Mouse (Mus musculus) gastrocnemius, postnatal 36 days (tissue): ENCODE results near the gene B230217C12Rik. TPM values are rescaled to one million over a fixed set of nuclear protein-coding genes. Genes with fewer than 3 reads are reported as not detected.

Source experiments
- DNase-seq, 2 experiments: peaks; one replicate each; pipeline ENCODE4 v3.0.0; 2022
- intact Hi-C: fragments of 180-260 bp; cut with DNase I; formaldehyde crosslinking; loops from one replicate; pipeline ENCODE4 v1.15.1; 2025
- long read RNA-seq, 2 experiments: library from polyadenylated mRNA; stranded (forward); transcript quantifications; one replicate each; pipeline ENCODE4 v2.0.0; 2021
- total RNA-seq, 2 experiments: library from RNA; stranded (reverse); gene quantifications; 2 replicates each; pipeline ENCODE4 v1.2.3; 2021

B230217C12Rik gene
- under 1 TPM; 0.31 to 0.64 TPM for total RNA-seq
- long read RNA-seq, experiment 1, partial matches to known transcripts: 0 of 1 reads
- long read RNA-seq, experiment 1, other reads (novel, unspliced or antisense): 0 of 1 reads
- long read RNA-seq, experiment 2, partial matches to known transcripts: 0 of 1 reads
- long read RNA-seq, experiment 2, other reads (novel, unspliced or antisense): 0 of 1 reads

- DNase-seq: peak in 1 of 2 experiments; percentile 15
Measured at GRCm38 (mm10) chr11:97840539-97840954, at the start of gene B230217C12Rik. TSS of gene B230217C12Rik (plus strand) at chr11:97840780.

GRCm38 (mm10) chr11:97793165-97793564 is 47.4 kb upstream of the B230217C12Rik start:
- no peak for DNase-seq
- intact Hi-C loops: loop anchor here (2.0 to 5.0 kb wide), 2 partner anchors 34 to 92 kb away; partner anchors contain the start of gene Fbxo47

More at GRCm38 (mm10) chr11:97840539-97840954, at the start of gene B230217C12Rik:
- intact Hi-C loops: no loop called here

- peak in 1 of 2 experiments; percentile 59 for DNase-seq
Measured at GRCm38 (mm10) chr11:97796910-97797309, 43.7 kb upstream of the B230217C12Rik start.

GRCm38 (mm10) chr11:97797369-97798082 is 43.1 kb upstream of the B230217C12Rik start:
- peak in 1 of 2 experiments; percentile 40 for DNase-seq
- intact Hi-C loops: loop anchor here (2.0 to 5.0 kb wide), 3 partner anchors 40 to 191 kb away; no protein-coding TSS in a partner anchor

More at GRCm38 (mm10) chr11:97796910-97797309, 43.7 kb upstream of the B230217C12Rik start:
- intact Hi-C loops: loop anchor here (2.0 to 5.0 kb wide), 2 partner anchors 40 to 192 kb away; no protein-coding TSS in a partner anchor

- intact Hi-C loops: loop anchor here (2.0 to 5.0 kb wide), 2 partner anchors 39 to 85 kb away; no protein-coding TSS in a partner anchor
Measured at GRCm38 (mm10) chr11:97798083-97798435, 42.5 kb upstream of the B230217C12Rik start.

GRCm38 (mm10) chr11:97798782-97799145 is 41.8 kb upstream of the B230217C12Rik start, which contains the start of gene Lasp1:
TSS of gene Lasp1 (plus strand) at chr11:97799000.
- peak; percentile 81 to 87 for DNase-seq
- intact Hi-C loops: loop anchor here (2.0 to 5.0 kb wide), 2 partner anchors 39 to 84 kb away; no protein-coding TSS in a partner anchor

More at GRCm38 (mm10) chr11:97798083-97798435, 42.5 kb upstream of the B230217C12Rik start:
- no peak for DNase-seq

GRCm38 (mm10) chr11:97799146-97799993 is 41.2 kb upstream of the B230217C12Rik start:
- intact Hi-C loops: loop anchor here (2.0 to 5.0 kb wide), 2 partner anchors 38 to 83 kb away; no protein-coding TSS in a partner anchor
- peak; percentile 83 to 85 for DNase-seq

- DNase-seq: peak; percentile 68 to 75
- intact Hi-C loops: loop anchor here (2.0 to 5.0 kb wide), 2 partner anchors 37 to 83 kb away; no protein-coding TSS in a partner anchor
Measured at GRCm38 (mm10) chr11:97799994-97800690, 40.4 kb upstream of the B230217C12Rik start.

GRCm38 (mm10) chr11:97800691-97801408 is 39.7 kb upstream of the B230217C12Rik start:
- no peak for DNase-seq
- intact Hi-C loops: no loop called here

- DNase-seq: no peak
- intact Hi-C loops: no loop called here
Measured at GRCm38 (mm10) chr11:97801409-97802193, 39.0 kb upstream of the B230217C12Rik start.

- no peak for DNase-seq
- intact Hi-C loops: no loop called here
Measured at GRCm38 (mm10) chr11:97802194-97802470, 38.4 kb upstream of the B230217C12Rik start.

GRCm38 (mm10) chr11:97802495-97802894 is 38.1 kb upstream of the B230217C12Rik start:
- DNase-seq: no peak
- intact Hi-C loops: no loop called here

GRCm38 (mm10) chr11:97803847-97804246 is 36.7 kb upstream of the B230217C12Rik start:
- no peak for DNase-seq
- intact Hi-C loops: no loop called here

- DNase-seq: no peak
- intact Hi-C loops: no loop called here
Measured at GRCm38 (mm10) chr11:97804841-97805661, 35.5 kb upstream of the B230217C12Rik start.

- intact Hi-C loops: no loop called here
- DNase-seq: no peak
Measured at GRCm38 (mm10) chr11:97805662-97806612, 34.6 kb upstream of the B230217C12Rik start.

GRCm38 (mm10) chr11:97806613-97806964 is 34.0 kb upstream of the B230217C12Rik start:
- no peak for DNase-seq
- intact Hi-C loops: no loop called here
